Mouse (Mus musculus): Measurements from ENCODE around the gene Cdkn3.
"Not testable (repeated sequence)": the region's sequence is repeated elsewhere in the genome, so short reads cannot be mapped to it uniquely, and the experiment has no call there.

Cdkn3 gene

DNA sequence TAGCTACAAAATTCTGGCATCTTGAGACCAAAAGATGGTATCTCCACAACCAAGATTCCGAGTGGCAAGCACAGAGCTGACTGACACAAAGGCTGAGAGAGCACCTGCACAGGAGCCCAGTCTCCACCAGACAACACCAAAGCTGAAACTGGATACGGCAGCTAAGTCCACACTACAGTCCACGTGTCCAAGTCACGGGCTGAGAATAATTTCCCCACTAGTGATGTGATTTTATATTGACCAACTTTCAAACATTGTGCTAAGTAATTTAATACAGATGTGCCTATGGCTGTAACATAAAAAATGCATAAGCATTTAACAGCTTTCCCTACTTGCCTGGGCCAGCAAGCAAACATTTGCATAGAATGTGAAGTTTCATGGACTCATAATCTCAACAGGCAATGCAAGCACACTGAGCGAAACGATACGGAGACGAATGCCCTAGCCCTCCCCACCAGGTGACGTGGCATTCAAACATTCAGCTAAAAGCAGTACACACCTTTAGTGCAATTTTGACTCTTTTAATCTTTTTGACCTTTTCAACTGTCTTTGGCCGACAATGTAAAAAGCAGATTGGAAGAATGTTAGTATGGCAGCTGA is 23.1 kb downstream of the Cdkn3 start:
- no peak for DNase-seq (ENCODE audit: low read depth, low spot score)

DNA sequence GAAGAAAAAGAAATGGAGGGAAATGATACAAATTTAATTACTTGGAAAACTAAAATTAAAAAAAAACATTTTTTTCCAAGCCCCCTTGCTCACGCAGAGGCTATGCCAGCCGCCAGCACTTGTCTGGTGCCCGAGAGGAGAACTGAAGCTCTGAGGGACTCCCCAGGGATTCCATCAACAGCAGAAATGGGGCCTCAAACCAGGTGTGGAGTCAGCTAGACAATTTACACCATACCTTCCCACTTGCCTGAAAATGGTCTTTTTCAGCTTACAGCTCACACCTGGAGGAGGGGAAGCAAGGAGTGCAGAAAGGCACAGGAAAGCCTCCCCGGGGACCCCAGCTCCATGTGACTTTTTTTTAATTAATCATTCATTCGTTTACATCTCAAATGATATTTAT is 24.9 kb downstream of the Cdkn3 start:
- no peak for DNase-seq (ENCODE audit: low read depth, low spot score)

DNA sequence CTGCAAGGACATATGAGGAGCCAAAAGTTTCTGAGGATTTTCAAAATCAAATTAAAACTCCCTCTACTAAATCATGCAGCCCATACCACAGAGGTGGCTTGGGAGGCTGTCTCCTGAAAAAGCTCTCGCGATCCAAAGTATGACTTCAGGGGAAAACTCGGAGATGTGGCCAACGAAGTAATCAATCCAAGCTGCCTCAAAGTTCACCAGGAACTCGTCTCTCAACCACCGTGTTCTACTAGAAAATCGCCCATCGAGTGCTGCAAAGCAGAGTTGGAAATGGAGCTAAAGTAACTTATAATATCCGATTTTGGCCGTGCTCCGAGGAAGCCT is 27.1 kb downstream of the Cdkn3 start:
- no peak for DNase-seq (ENCODE audit: low read depth, low spot score)

DNA sequence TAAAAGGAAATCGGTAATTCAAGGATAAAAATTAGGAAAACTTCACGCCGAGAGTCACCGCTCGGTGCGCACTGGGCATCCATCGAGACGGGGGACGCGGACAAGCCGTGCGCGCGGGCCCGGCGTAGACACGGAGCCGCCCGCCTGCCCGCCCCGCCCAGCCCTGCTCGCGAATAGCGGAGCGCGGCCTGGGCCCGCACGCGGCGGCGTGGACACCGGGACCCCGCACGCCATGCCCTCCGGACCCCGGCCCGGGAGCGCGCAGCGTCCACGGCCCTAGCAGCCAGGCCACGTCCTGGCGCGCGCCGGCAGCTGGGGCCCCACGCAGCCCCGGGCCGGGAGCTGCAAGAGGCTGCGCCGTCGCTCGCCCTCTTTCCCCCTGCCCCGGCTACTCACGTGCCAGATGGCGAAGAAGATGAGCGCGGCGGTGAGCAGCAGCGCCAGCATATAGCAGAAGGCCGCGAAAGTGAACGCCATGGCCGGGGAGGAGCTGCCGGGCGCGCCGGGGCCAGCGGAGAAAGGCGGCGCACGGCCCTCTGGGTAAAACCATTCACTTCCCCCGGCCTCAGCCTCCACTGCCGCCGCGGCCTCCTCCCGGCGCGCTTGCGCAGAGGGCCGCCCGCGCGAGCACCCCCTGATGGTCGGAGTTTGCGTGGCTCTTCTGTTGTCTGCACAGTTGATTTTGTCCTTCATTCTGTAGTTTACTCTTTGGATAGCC is 27.6 kb downstream of the Cdkn3 start, which contains the start of gene Cnih1:
Gene Cnih1, minus strand, starts transcription at position 625 of the 718 bp plus-strand sequence.
- peak; percentile 83 for DNase-seq (ENCODE audit: low read depth, low spot score)

DNA sequence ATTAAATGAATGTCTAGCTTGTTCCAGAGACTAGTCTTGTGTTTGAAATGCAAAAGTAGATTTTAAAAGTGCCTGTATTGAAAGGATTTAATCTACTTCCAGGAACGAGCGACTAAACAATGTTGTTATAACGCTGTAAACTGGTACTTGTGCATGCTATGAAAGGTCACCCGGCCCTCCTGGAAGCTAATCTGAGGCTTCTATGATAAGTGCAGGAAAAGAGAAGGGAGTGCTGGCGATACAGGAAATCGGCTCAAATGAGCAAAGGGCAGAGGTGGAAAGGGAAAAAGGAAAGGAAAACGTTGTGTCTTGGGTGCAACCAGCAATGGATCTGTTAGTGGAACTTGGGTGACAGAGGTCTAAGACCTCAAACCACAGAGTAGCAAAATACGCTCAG is 28.2 kb downstream of the Cdkn3 start:
- no peak for DNase-seq (ENCODE audit: low read depth, low spot score)

DNA sequence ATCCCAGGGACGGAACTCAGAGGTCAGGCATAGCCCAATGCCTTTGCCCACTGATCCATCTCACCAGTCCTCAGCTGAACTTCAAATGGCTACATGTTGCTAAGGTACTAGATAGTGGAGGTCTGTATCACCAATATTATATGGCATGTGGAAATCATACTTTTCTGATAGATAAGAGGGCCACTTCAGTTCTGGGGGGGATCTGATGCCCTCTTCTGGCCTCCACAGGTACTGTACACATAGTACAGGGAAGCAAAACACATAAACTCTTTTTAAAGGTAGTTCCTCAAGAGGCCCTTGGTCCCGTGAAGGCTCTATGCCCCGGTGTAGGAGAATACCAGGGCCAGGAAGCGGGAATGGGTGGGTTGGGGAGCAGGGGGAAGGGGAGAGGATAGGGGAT is 30.0 kb downstream of the Cdkn3 start:
- DNase-seq (ENCODE audit: low read depth, low spot score) = no peak

DNA sequence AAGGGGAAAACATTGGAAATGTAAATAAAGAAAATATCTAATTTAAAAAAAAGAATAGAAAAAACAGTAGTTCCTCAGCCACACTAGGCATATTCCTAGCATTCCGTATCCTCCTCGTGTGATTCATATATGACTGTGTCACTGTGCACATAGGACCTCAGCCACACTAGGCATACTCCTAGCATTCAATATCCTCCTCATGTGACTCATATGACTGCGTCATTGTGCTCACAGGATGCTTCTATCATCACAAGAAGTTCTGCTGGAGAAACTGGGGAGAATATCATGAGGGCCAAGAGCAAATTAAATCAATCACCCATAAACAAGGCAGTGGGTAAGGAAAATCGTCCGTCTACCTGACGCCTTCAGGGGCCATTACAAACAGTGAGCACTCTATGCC is 30.4 kb downstream of the Cdkn3 start:
- no peak for DNase-seq (ENCODE audit: low read depth, low spot score)

DNA sequence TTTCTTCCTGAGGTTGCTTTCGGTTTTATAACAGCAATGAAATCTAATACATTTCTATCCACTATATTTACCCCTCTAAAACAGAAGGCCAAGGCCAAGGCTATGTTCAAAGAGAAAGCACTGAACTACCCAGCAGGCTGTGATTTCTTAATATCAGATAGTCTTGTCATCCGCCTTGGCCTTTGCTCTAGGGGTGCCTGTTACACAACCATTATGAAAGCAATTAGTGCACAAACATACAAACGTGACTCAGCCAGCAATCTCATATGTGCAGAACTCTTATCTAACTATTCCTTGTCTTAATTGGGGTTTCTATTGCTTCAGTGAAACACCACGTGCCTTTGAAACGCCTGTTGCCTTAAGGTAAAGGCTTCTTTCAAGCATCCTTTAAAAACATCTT is 33.8 kb downstream of the Cdkn3 start:
- DNase-seq (ENCODE audit: low read depth, low spot score) = no peak

DNA sequence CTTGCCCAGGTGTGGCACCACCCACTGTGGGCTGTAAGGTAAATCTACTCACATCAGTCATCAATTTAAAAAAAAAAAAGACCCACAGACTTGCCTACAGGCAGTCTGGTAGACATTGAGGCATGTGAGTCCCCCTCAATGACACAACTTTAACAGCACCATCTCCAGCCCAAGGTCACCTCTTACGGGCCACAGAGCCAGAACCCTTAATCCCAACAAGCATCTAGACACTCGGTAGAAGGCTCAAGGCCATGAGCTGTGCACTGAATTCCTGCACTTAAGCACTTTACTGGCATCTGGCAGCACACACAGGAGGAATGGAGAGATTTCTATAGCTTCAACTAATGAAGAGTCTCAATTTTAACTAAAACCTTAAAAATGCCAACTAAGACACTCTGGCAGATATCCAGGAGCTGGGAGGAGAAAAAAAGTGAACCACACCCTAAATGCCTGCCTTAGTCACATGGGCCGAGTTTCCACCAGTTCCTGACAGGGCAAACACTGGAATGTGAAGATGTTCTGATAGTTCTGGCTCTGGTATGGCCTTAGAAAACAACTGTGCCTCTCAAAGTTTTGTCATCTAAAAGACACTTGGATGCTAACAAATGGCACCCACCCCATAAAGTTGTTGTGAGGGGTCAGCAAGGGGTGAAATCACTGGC is 40.5 kb downstream of the Cdkn3 start:
- DNase-seq (ENCODE audit: low read depth, low spot score) = no peak

DNA sequence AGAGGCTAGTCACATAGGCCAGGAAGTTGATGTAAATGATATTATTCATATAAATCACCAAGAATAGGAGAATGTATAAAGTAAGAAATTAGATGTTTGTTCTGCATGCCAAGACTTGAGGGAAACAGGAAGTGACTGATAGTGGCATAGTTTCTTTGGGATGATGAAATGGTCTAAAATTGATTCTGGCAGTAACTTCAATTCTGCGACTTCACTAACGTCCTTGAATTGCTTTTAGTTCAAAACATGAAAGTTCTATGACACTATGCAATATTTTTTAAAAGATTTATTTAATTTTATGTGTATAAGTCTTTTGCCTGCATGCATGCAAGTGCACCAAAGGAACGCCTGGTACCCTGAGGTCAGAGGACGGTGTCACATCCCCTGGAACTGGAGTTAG is 42.9 kb downstream of the Cdkn3 start:
- DNase-seq (ENCODE audit: low read depth, low spot score) = no peak

DNA sequence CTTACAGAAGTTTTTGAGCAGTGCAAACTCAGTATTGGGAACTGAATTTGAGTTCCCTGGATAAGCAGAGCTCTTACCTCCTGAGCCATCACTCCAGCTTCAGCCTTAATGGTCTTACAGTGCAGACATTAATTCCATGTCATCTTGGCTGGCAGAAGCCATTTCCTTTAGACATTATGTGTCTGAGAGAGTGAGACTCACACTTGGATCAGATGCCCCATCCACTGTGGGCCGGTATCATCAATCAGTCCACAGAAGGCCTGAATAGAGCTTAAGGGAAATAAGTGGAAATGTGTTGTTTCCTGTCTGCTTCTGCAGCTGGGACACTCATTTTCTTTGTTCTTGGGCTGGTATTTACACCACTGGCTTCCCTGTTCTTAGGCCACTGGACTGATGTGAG is 43.5 kb downstream of the Cdkn3 start:
- DNase-seq (ENCODE audit: low read depth, low spot score) = no peak

DNA sequence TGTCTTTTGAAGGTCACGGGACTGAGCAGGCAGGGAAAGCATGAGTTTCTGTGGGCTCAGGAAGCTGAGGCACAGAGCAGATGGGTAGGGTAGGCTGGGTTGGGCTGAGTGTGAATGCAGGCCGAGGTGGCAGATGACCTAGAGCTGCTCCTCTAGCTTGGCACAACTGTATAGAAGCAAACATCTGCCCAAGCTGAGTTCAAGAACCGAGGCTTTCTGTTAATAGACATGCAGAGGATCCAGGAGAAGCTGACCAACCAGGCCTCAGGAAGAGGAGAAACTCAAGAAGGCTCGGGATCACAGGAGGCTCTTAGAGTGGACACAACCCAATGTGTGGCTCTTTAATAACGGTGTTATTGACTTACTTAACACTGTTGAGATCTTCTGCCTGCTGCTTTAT is 45.8 kb downstream of the Cdkn3 start:
- DNase-seq (ENCODE audit: low read depth, low spot score) = no peak

DNA sequence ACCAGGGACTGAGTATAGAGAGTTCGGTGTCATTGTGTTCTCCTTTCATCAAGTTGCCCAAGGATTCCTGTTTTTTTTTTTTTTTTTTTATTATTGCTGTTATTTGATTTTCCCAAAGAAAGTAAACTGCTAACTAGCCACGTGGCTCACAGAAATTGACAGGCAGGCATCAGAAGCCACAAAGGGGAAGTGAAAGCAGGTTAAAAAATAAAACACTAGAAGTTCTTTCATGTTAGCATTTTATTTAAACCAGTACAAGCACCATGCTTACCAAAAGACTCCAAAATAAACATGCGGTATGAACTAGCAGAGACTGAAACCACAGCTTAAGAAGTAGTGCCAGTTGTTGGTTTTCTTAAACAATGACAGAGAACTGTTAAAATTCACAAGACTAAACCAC is 47.6 kb downstream of the Cdkn3 start:
- DNase-seq (ENCODE audit: low read depth, low spot score) = no peak

DNA sequence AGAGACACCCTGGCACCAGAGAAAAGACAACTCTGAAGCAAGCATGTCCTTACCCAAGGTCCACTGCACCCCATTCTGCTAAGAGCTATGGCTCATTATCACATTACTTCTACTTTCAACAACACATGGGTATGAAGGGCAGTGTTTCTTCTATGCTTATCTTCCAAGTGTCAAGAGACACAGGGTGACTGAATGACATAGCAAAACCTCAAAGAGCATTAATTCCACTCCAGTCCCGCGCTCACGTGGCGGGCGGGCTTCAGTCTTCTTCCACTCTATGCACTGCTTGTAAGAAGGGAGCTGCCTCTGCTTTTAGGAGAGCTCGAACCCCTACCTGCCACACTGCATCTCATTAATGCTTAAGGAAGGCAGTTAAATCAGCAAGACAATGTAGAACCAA is 55.3 kb downstream of the Cdkn3 start:
- DNase-seq (ENCODE audit: low read depth, low spot score) = no peak

DNA sequence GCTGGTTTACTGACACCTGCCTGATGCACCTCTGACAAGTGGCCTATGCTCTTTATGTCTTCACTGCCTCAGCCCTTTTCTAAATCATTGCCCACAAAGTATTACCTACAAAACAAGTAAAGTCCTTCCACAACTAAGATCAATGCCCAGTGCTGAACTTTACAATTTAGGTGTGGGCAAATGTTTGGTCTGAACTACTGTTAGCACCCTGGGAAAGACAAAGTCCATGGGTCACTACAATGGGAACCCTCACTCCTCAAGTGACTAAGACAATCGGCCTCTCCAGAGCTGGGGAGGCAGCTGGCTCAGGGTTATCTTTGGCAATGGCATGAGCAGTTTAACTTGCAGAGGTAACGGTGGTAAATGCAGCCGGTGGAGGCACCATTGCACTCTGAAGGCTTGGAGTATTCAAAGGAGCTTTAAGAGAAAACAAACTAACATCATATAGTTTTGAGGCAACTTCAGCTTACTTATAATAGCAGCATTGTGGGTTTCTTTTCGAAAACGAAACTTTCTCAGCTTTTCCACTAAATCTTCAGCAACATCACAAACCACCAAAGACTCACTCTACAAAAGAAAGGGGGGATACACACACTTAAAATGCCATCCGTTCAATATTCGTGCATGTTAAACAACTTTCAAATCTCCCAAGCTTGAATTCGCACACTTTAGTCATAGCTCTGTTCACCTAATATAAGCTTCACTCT is 56.7 kb downstream of the Cdkn3 start:
- no peak for DNase-seq (ENCODE audit: low read depth, low spot score)

DNA sequence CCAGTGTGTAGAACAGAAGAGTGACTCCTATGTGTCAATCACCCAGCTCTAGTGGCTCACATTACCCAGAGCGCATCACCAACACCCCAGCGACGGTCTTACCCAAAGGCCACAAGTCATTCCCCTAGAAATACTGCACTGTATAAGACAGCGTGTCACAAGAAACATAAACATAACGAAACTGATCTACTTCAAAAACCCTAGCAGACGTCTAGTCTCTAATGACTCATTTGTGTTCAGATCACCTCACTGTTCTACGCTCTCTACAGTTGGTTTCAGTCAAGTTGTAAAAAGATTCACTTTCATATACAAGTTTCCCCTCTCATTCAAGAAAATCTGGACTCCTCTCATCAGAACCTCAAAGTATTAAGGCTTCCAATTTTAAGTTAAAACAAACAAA is 58.4 kb downstream of the Cdkn3 start:
- no peak for DNase-seq (ENCODE audit: low read depth, low spot score)

DNA sequence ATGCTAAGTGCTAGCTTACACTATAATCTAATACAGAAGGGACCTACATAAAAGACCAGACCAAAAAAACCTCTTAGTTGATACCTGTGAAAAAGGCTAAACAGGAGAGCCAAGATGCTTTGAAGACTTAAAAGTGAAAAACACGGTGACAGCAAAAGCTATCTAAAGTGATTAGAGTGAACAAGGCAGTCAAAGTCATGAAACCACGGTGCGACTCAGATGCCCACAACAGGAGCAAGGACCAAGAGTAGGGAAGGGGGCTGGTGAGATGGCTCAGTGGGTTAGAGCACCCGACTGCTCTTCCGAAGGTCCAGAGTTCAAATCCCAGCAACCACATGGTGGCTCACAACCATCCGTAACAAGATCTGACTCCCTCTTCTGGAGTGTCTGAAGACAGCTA is 59.6 kb downstream of the Cdkn3 start:
- DNase-seq (ENCODE audit: low read depth, low spot score) = not testable (repeated sequence)

Data from retina, postnatal 7 days (tissue).